Mouse (Mus musculus): ENCODE measurements around the gene Gm10647.

DNA sequence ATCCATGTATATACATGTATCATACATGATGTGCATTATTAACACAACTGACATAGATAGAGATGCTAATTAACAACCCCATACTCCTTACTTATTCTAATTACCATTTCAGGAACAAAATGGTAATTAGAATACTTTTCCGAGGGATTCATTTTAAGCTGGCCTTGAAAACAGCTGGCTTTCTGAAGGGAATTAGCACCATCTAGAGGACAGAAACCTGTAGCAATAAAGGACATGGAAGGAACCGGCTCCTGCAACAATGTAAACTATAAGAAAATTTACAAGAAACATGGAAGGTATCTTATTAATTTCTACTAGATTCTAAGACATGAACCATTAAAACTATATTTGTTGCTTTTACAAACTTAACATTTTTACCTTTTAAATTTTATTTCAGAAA lies 9.0 kb upstream of the Gm10647 start:
- TF ChIP-seq FLI1 (IDR thresholded peaks at IDR 0.05; ENCODE audit: low read length) (no peak), GATA1 (IDR thresholded peaks at IDR 0.05; ENCODE audit: borderline replicate concordance, low read length) (no peak)
